ENCODE assay signal across 7 mouse cellular contexts in the genomic region with DNA sequence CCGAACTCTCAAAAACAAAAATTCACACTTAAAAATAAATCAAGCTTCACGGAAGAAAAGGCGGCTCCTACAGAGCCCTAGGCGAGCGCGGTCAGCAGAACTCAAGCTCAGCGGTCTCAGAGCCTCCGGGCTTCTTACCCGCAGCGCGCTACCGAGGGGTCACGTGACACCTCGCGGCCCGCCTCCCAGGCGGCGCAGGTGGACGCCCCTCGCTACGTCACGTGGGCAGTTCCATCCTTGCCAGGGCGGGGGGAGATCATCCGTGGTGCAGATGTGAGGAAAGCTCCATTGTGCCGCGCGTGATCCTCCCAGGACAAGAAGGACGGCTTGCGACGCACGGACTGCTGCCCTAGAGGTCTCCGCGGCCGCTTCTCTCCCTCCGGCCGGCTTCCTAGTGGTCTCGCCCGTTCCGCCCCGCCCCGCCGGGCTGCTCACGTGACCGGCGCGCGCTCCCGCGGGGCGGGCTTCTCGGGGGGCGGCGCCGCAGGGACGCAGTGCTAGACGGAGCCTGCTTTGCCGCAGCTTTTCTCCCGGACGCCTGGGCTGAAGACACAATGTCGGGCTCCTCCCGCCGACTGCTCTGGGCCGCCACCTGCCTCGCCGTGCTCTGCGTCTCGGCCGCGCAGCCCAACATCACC. TPM values are rescaled to one million over a fixed set of nuclear protein-coding genes. Genes with fewer than 3 reads are reported as not detected.
DNase-seq lines count a peak whose midpoint lies in the region; ATAC-seq and TF ChIP-seq lines count a peak whose summit lies in the region.

A gene (plus strand): TSS at position 434 of the 638 bp plus-strand sequence.

- WGBS in intestine, postnatal 0 days: under 1% methylated on average over 63 of the region's 69 CpGs
- under 1% methylated on average over 66 of the region's 69 CpGs for WGBS in midbrain, embryonic 12.5 days
- 1% methylated on average over 65 of the region's 69 CpGs for WGBS in small intestine, adult 2 months

- TF ChIP-seq CTCF in intestine, postnatal 0 days (IDR thresholded peaks at IDR 0.05; ENCODE audit: low read depth): no peak; the same call in 1 of the 2 replicates
- TF ChIP-seq CTCF in small intestine, adult 2 months (IDR thresholded peaks at IDR 0.05; ENCODE audit: extremely low read depth, insufficient read length, insufficient replicate concordance, low read depth, low read length): no peak

- H3K27me3 ChIP-seq in intestine, postnatal 0 days (replicated peaks; ENCODE audit: control insufficient read depth, insufficient read depth, low read length): no peaks in the 10 kb centered on the region
- no peaks in the 10 kb centered on the region for H3K27me3 ChIP-seq in midbrain, embryonic 12.5 days
- no peaks in the 10 kb centered on the region for H3K27me3 ChIP-seq in small intestine, adult 2 months (ENCODE audit: control insufficient read depth, insufficient read depth, low read length)

- no peaks in the 10 kb centered on the region for H3K36me3 ChIP-seq in intestine, postnatal 0 days (ENCODE audit: control insufficient read depth, insufficient read depth)
- H3K36me3 ChIP-seq in midbrain, embryonic 12.5 days: peaks cover 13% of the 10 kb centered on the region; the same call in 1 of the 2 replicates
- 0 out of 2 replicates have a peak, but pooled peaks cover 1% of the 10 kb centered on the region for H3K36me3 ChIP-seq in small intestine, adult 2 months (ENCODE audit: control insufficient read depth, insufficient read depth, low read length)

- H3K4me3 ChIP-seq in intestine, postnatal 0 days (ENCODE audit: low read depth, low read length): peak within 1 kb of the TSS; percentile 97
- H3K4me3 ChIP-seq in midbrain, embryonic 12.5 days: peak within 1 kb of the TSS; percentile 92
- peak within 1 kb of the TSS; percentile 81 for H3K4me3 ChIP-seq in small intestine, adult 2 months (ENCODE audit: low read depth, low read length)

- no peaks in the 10 kb centered on the region for H3K9me3 ChIP-seq in intestine, postnatal 0 days (ENCODE audit: control insufficient read depth)
- H3K9me3 ChIP-seq in midbrain, embryonic 12.5 days: no peaks in the 10 kb centered on the region

- intact Hi-C loops in left cerebral cortex, postnatal 4 days (cut with DNase I): loop anchor here (2.0 to 10.0 kb wide), 2 partner anchors 162 to 776 kb away; no protein-coding TSS in a partner anchor

- peak within 1 kb of the TSS; percentile 75 for H3K4me2 ChIP-seq in intestine, postnatal 0 days (replicated peaks; ENCODE audit: low read depth)
- peak within 1 kb of the TSS; percentile 82 for H3K4me2 ChIP-seq in midbrain, embryonic 12.5 days (replicated peaks)

- peak within 1 kb of the TSS; percentile 99 for H3K9ac ChIP-seq in intestine, postnatal 0 days (ENCODE audit: low read depth, low read length)
- peak within 1 kb of the TSS; percentile 91 for H3K9ac ChIP-seq in midbrain, embryonic 12.5 days (replicated peaks)

- H3K4me1 ChIP-seq in intestine, postnatal 0 days (replicated peaks; ENCODE audit: control insufficient read depth, insufficient read depth, low read length): peaks cover 8% of the 10 kb centered on the region
- H3K4me1 ChIP-seq in midbrain, embryonic 12.5 days: peaks cover 26% of the 10 kb centered on the region
- peaks cover 6% of the 10 kb centered on the region; the same call in 1 of the 2 replicates for H3K4me1 ChIP-seq in small intestine, adult 2 months (ENCODE audit: control insufficient read depth, insufficient read depth, insufficient read length, low read length)

- DNase-seq in adrenal gland, adult 8-10 months: peak; percentile 85
- peak; percentile 93 for DNase-seq in embryo, embryonic 9.5 days (ENCODE audit: extremely low spot score)
- no peak for DNase-seq in gonadal fat pad, adult 2 months (ENCODE audit: low read depth)
- peak; percentile 97 for DNase-seq in left cerebral cortex, postnatal 4 days

- peak within 1 kb of the TSS; percentile 98 for H3K27ac ChIP-seq in intestine, postnatal 0 days (ENCODE audit: low read depth, low read length)
- peak within 1 kb of the TSS; percentile 96 for H3K27ac ChIP-seq in midbrain, embryonic 12.5 days (replicated peaks)
- peak within 1 kb of the TSS; percentile 89 for H3K27ac ChIP-seq in small intestine, adult 2 months (ENCODE audit: insufficient read depth, low read depth, low read length)

- peak; percentile 93 for ATAC-seq in intestine, postnatal 0 days
- ATAC-seq in midbrain, embryonic 12.5 days (ENCODE audit: low FRiP score, low read depth): peak; percentile 95

- peak; percentile 99 for TF ChIP-seq POLR2A in small intestine, adult 2 months (IDR thresholded peaks at IDR 0.05; ENCODE audit: low read depth, low read length)

RNA-seq across cellular contexts. Expression of the gene that starts here (rescaled TPM):
- 100 to 1,000 TPM; 180 to 261 (median 233) TPM for total RNA-seq in adrenal gland, adult 8-10 months (2022)
- 181 and 216 TPM in 2 replicates for polyA plus RNA-seq in gonadal fat pad, adult 2 months (2012; rRNA removed)
- polyA plus RNA-seq in intestine, postnatal 0 days (2015; fragmentation: Nextera tagmentation; extraction: Ambion mirVana): 181 and 189 TPM in 2 replicates
- total RNA-seq in left cerebral cortex, postnatal 4 days (2021): 10 to 100 TPM; 39.9 to 43.4 TPM
- polyA plus RNA-seq in midbrain, embryonic 12.5 days (2016; fragmentation: Nextera tagmentation; extraction: Ambion mirVana): 87.1 and 89.3 TPM in 2 replicates
- polyA plus RNA-seq in small intestine, adult 2 months (2012; rRNA removed): 56.9 and 81.6 TPM in 2 replicates

Comparison
In these comparisons a context has a peak if more than half of its experiments do, and no peak if none do; other contexts are left out.
1. RNA of the gene that starts here (total RNA-seq): 180 to 261 TPM in adrenal gland, adult 8-10 months; 39.9 to 43.4 TPM in left cerebral cortex, postnatal 4 days; every median in the first group is over 4 times any median in the second.
2. Peak in every context shown above with its lines, with median percentiles within 50 percentile points of each other: H3K27ac ChIP-seq and H3K4me3 ChIP-seq.